Mouse (Mus musculus) liver, embryonic 16.5 days (tissue): Measurements from ENCODE around the gene Tmem56. TPM values are rescaled to one million over a fixed set of nuclear protein-coding genes. Genes with fewer than 3 reads are reported as not detected.

Source experiments
- ATAC-seq: fragments of 200-750 bp; cut with Nextera tagmentation; 2 replicates; pipeline ENCODE4 v1.8.0; 2017; ENCODE audit warnings: low read depth, mild to moderate bottlenecking, moderate number of reproducible peaks, moderate library complexity
- H3K27ac ChIP-seq: fragments of 300-500 bp; sonication (generic); 2 replicates; pipeline ENCODE4 v1.5.1; 2014; ENCODE audit warnings: mild to moderate bottlenecking, low read length
- H3K27me3 ChIP-seq: fragments of 300-500 bp; sonication (generic); 2 replicates; pipeline ENCODE4 v1.6.1; 2014; ENCODE audit warnings: low read depth, low read length, mixed read lengths; ENCODE audit not compliant: control insufficient read depth, insufficient read depth
- H3K36me3 ChIP-seq: fragments of 300-500 bp; sonication (generic); 2 replicates; pipeline ENCODE4 v1.6.1; 2014; ENCODE audit warnings: mild to moderate bottlenecking; ENCODE audit not compliant: control insufficient read depth, insufficient read depth
- H3K4me1 ChIP-seq: fragments of 300-500 bp; sonication (generic); 2 replicates; pipeline ENCODE4 v1.6.1; 2014; ENCODE audit warnings: low read depth, low read length, mixed read lengths; ENCODE audit not compliant: control insufficient read depth
- H3K4me2 ChIP-seq: fragments of 300-500 bp; sonication (generic); 2 replicates; pipeline ENCODE4 v1.6.1; 2014; ENCODE audit warnings: low read depth, low read length, mixed read lengths
- H3K4me3 ChIP-seq: fragments of 300-500 bp; sonication (generic); 2 replicates; pipeline ENCODE4 v1.5.1; 2014; ENCODE audit warnings: low read depth, mild to moderate bottlenecking, low read length
- H3K9ac ChIP-seq: fragments of 300-500 bp; sonication (generic); 2 replicates; pipeline ENCODE4 v1.6.1; 2014; ENCODE audit warnings: low read depth, low read length
- H3K9me3 ChIP-seq: fragments of 300-500 bp; sonication (generic); replicated peaks from 2 replicates; pipeline ENCODE4 v1.6.1; 2016; ENCODE audit warnings: low read length; ENCODE audit not compliant: control insufficient read depth
- WGBS: fragments of 180-500 bp; shearing (Covaris S2); extraction: QIAGEN DNeasy Blood & Tissue Kit; methylation state at CpG from one replicate; pipeline ENCODE4 v1.1.7; 2014; ENCODE audit not compliant: insufficient replicate concordance; 5-methylcytosine and 5-hydroxymethylcytosine counted together
- polyA plus RNA-seq: library from polyadenylated mRNA; unstranded; fragments of >200 nt; fragmentation: Nextera tagmentation; extraction: Ambion mirVana; gene quantifications from 2 replicates; pipeline ENCODE4 v1.2.1, GENCODE M21; 2015

Tmem56 gene
- polyA plus RNA-seq, 1 experiment from 2014 or later: 12.8 TPM

DNA sequence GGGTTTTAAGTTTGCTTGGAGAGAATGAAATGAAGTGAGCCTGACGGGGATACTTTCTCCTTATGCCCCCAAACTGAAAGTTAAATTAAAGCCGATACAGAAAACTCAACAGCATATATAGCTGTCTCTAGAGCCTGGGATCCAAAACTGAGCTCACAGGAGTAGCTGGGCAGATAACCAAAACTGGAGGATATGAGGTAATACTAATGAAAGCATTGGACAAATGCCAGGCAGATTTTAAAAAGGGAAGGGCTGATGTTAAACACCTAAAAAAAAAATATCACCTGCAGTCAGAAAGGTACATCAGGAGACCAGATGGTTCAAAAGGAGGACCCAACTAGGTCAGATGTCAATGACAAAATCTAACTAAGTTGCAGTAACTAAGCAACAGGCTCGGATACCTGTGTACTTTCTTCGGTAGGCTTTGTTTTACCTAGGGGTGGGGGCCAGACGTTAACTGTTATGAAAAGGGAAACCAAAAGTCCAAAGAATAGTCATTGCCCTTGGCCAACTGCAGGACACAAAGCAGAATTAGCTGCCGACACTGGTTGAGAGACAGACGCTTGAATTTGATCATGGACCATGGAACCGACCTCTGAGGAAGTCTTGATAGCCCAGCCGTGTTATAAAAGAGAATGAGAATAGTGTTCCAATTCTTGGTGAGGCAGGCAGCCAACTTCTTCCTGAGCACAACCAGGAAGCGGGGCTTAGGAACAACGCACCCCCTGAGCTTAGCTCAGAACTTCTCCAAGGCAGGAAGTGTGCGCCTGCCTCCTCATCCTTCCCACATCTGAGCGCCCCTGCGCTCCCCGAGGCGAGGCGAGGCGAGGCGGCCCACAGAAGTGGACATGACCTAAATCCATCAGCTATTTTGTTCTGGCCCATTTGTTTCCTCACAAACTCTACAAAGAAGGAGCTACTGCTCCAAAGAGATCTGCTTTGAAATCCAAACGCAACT, 24.1 kb downstream of the Tmem56 start:
- Histone ChIP-seq H3K9ac (peak overlapping the region; percentile 40; the same call in 1 of the 2 replicates), H3K4me3 (peak overlapping the region; percentile 7; the same call in 1 of the 2 replicates), H3K4me1 (peaks cover 37% of the 10 kb centered on the region), H3K27me3 (no peaks in the 10 kb centered on the region; the same call in none of the 2 replicates), H3K9me3 (no peaks in the 10 kb centered on the region), H3K4me2 (peak overlapping the region; percentile 65), H3K27ac (peak overlapping the region; percentile 37), H3K36me3 (no peaks in the 10 kb centered on the region)
- 60% methylated on average over 20 of the region's 20 CpGs for WGBS
- no peak for ATAC-seq

DNA sequence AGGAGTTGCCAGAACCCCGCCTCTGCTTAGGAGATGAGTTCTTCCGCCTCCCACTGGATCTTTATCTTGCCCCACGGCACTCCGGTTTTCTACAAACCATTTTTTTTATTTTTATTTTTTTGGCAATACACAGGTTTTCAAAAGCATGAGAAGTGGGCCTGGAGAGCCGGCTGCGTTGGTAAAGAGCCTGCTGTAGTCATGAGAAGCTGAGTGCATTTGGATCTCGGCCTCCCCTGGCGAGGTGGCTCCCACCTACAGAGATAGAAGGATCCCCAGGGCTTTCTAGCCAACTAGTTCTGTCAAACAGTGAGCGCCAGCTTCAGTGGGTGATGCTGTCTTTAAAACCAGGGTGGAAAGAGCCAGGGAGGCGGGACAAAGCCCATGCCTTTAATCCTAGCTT, 25.5 kb downstream of the Tmem56 start:
- ATAC-seq: no peak
- H3K4me3 ChIP-seq: no peak overlapping the region
- no peak overlapping the region for H3K4me2 ChIP-seq
- H3K9ac ChIP-seq: no peak overlapping the region
- 76% methylated on average over 10 of the region's 10 CpGs for WGBS
- H3K36me3 ChIP-seq: no peaks in the 10 kb centered on the region
- H3K4me1 ChIP-seq: peaks cover 31% of the 10 kb centered on the region
- no peaks in the 10 kb centered on the region for H3K9me3 ChIP-seq
- no peak overlapping the region for H3K27ac ChIP-seq
- no peaks in the 10 kb centered on the region; the same call in 1 of the 2 replicates for H3K27me3 ChIP-seq

DNA sequence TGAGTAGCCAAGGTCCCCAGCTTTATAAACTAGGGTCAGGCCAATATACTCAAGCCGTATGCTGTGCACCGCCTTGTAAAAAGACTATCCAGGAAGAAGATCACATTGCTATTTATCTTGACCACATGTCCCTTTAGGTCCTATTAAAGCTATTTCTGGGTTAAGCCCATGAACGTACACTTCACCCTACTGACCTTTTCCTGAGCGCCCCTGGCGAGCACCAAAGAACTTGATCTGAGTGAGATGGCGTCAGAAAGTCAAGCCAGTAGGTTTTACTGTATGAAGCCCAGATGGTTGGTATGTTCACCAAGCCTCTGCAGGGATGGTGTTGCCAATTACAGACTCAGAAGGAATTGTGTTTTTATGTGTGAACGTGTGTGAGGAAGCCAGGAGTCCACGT, 26.8 kb downstream of the Tmem56 start:
- WGBS: 84% methylated on average over 8 of the region's 8 CpGs
- no peaks in the 10 kb centered on the region for H3K9me3 ChIP-seq
- peaks cover 30% of the 10 kb centered on the region for H3K4me1 ChIP-seq
- H3K27ac ChIP-seq: no peak overlapping the region
- H3K36me3 ChIP-seq: no peaks in the 10 kb centered on the region
- ATAC-seq: no peak
- no peaks in the 10 kb centered on the region; the same call in 1 of the 2 replicates for H3K27me3 ChIP-seq
- no peak overlapping the region for H3K4me3 ChIP-seq
- no peak overlapping the region for H3K9ac ChIP-seq
- no peak overlapping the region for H3K4me2 ChIP-seq

DNA sequence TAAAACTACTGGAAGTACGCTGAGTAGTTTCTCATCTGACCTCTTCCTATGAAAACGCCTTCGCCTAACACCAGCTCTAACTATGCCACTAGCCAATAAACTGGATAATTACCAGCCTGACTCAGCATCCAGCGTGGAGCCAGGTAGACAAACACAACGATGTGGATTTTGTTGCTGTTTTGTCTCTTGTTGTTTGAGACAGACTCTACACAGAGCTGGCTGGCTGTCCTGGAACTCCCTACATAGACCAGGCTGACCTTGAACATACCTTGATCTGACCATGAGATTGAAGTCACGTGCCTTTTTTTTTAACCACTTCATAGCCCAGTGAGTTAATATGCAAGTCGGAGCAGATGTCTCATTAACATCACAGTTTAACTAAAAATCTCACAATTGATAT, 27.4 kb downstream of the Tmem56 start:
- no peaks in the 10 kb centered on the region for H3K9me3 ChIP-seq
- peaks cover 3% of the 10 kb centered on the region; the same call in 1 of the 2 replicates for H3K36me3 ChIP-seq
- H3K4me3 ChIP-seq: no peak overlapping the region
- ATAC-seq: no peak
- no peak overlapping the region for H3K4me2 ChIP-seq
- H3K9ac ChIP-seq: no peak overlapping the region
- H3K4me1 ChIP-seq: peaks cover 24% of the 10 kb centered on the region
- H3K27ac ChIP-seq: no peak overlapping the region
- no peaks in the 10 kb centered on the region for H3K27me3 ChIP-seq
- 82% methylated on average over 7 of the region's 7 CpGs for WGBS

DNA sequence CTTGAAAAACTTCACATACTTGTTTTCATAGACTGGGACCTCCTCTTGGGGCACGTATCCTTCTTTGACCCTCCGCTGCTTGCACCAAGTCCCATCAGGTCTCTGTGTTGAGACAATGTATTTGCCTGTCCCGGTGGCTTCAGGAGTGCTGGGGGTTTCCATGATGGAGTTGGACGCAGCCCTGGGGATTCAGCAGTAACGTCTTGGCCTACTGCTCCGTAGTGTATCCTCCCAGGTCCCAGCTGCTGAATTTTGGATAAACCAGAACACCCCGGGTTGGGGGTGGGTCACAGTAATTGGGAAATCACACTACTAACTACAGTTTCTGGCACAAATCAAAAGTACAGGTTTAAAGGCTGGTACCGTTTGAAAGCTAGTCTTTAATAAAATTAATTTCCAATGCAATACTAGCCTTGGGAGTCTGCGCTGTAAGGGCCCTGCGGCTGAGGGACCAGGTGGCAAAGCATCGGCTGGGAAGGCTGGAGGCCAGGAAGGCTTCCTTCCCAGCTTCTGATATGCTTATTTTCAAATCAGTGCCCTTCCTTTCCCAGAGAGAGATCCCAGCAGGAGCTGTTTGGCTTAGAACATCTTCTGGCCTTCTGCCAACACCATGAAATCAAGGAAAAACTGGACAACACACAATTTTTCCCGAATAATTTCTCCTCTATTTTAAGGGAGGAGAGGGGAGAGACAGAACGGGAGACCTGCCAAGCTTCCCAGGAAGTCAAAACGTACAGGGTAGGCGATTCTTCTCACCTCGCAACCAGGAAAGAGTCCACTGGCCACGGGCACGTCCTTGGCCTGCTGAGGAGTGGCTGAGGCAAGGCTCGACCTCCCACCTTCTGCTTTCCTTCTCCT, 32.1 kb downstream of the Tmem56 start:
- H3K9ac ChIP-seq: no peak overlapping the region
- H3K4me1 ChIP-seq: no peaks in the 10 kb centered on the region; the same call in 1 of the 2 replicates
- no peak overlapping the region for H3K27ac ChIP-seq
- peaks cover 4% of the 10 kb centered on the region; the same call in 1 of the 2 replicates for H3K36me3 ChIP-seq
- no peaks in the 10 kb centered on the region for H3K27me3 ChIP-seq
- H3K4me3 ChIP-seq: no peak overlapping the region
- ATAC-seq: no peak
- 79% methylated on average over 19 of the region's 19 CpGs for WGBS
- H3K4me2 ChIP-seq: no peak overlapping the region
- no peaks in the 10 kb centered on the region for H3K9me3 ChIP-seq

DNA sequence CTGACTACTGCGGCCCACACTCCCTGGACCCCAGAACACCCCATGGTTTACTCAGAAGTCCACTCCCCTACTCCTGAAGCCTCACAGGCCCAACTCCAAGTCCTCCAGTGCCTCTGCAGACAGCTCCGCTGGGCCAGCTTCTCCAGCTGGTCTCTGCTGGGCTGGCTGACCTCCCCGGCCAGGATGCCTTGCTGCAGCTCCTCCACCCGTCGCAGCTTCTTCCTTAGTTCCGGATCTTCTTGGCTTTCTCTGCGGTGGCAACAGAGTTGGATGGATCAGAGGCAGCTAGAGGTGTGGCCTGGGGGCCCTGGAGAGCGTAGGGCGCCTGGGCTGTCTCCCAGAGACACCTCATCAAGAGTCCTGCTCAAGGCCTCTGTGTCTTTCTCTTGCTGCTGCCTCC, 32.9 kb downstream of the Tmem56 start:
- Histone ChIP-seq H3K4me2 (no peak overlapping the region), H3K9me3 (no peaks in the 10 kb centered on the region), H3K27ac (no peak overlapping the region), H3K9ac (no peak overlapping the region), H3K4me1 (no peaks in the 10 kb centered on the region; the same call in 1 of the 2 replicates), H3K36me3 (peaks cover 4% of the 10 kb centered on the region; the same call in 1 of the 2 replicates), H3K27me3 (no peaks in the 10 kb centered on the region), H3K4me3 (no peak overlapping the region)
- ATAC-seq: no peak
- WGBS: 88% methylated on average over 9 of the region's 9 CpGs

DNA sequence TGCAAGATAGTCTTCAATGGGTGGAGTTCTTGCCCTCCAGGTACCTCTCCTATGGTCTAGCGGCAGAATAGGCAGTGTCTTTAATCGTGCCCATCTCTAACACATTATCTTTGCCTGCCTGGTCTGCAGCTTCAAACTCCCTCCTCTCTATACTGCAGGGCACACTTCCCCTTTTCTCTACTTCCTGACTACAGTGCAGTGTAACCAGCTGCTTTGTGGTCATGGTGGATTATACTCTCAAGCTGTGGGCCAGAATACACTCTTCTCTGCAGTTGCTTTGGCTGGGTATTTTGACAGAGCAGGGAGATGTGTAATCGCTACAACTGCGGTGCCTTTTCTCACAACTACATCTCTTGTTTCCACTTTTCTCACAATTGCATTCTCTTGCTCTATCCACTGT, 40.0 kb downstream of the Tmem56 start:
- H3K27me3 ChIP-seq: no peaks in the 10 kb centered on the region
- H3K27ac ChIP-seq: no peak overlapping the region
- H3K9me3 ChIP-seq: no peaks in the 10 kb centered on the region
- H3K4me1 ChIP-seq: peaks cover 7% of the 10 kb centered on the region
- H3K36me3 ChIP-seq: no peaks in the 10 kb centered on the region
- H3K4me2 ChIP-seq: no peak overlapping the region
- ATAC-seq: peak; percentile 47
- 13% methylated on average over 4 of the region's 4 CpGs for WGBS
- H3K9ac ChIP-seq: no peak overlapping the region
- no peak overlapping the region for H3K4me3 ChIP-seq

DNA sequence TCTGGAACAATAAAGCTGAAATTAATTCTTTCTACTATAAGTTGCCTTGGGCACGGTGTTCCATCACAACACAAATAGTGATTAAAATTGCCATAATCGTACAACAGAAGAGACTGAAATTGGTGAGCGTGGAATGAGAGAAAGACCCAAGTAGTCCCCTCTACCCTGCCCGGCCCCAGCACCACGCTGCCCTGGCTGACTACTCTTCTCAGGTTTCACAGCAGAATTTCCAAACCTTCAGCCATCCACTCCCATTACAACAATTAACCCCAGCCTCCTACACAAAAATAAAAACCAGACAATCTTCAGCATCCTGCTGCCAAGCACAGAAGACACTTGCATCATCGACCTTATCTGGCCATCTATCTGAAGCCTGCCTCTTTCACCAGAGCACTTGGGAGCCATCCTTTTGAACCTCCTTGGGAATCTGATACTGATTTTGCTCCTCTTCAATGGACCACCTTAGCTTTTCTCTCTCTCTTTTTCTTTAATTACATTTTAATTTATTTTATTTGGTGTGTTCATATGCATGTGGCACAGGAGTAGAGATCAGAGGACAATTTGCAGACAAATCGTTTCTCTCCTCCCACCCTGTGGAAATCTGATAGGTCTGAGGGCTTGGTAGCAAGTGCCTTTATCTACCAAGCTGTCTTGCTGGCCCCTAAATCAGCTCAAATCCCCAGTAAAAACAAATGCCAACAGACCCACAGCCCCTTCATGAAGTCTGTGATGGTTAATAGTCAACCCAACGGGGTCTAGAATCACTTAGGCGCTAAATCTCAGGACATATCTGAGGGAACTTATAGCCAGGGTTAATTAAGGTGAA, 40.6 kb downstream of the Tmem56 start:
- Histone ChIP-seq H3K9ac (no peak overlapping the region), H3K27ac (no peak overlapping the region), H3K4me2 (no peak overlapping the region), H3K27me3 (no peaks in the 10 kb centered on the region), H3K9me3 (no peaks in the 10 kb centered on the region), H3K4me3 (no peak overlapping the region), H3K36me3 (no peaks in the 10 kb centered on the region), H3K4me1 (peaks cover 7% of the 10 kb centered on the region)
- ATAC-seq: no peak
- WGBS: 58% methylated on average over 9 of the region's 9 CpGs
